Mouse (Mus musculus) cerebellum, postnatal 4 days (tissue): ENCODE data around the gene Klhdc7b.

Experiments
- DNase-seq, 2 experiments: peaks; one replicate each; pipeline ENCODE4 v3.0.0; 2022; ENCODE audit warnings: low spot score in 2 of 2, mixed read lengths in 1 of 2

Gene Klhdc7b

DNA sequence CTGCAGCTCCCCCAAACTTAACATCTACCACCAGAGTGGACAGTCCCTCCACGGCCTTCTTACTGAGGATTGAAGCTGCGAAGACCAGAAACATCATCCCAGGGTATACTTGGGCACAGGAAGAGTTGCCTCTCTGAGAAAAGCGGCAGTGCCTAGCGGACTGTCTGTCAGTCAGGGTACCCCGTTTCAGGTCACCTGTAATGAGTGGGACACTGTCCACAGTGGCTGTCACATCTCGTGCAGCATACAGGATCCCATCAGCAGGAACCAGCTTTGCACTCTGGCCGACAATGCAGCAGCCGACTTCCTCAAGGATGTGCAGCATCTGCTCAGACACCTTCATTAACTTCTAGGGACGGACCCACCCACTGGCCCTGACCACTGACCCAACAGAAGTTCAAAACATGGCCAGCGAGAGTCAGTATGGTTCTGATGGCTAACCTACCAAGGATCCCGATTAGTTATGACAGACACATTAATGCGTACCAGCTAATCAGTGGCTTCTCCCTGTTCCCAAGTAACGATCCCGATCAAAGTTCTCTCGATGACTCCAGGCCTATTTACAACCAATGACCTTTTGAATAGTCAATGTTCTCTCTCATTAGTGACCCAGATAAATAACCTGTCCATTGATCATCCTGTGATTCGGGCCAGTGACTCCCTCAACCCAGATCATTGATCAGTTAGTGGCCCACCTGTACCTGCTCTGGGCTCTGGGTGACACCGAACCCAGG is 9.7 kb upstream of the Klhdc7b start:
- DNase-seq = no peak

DNA sequence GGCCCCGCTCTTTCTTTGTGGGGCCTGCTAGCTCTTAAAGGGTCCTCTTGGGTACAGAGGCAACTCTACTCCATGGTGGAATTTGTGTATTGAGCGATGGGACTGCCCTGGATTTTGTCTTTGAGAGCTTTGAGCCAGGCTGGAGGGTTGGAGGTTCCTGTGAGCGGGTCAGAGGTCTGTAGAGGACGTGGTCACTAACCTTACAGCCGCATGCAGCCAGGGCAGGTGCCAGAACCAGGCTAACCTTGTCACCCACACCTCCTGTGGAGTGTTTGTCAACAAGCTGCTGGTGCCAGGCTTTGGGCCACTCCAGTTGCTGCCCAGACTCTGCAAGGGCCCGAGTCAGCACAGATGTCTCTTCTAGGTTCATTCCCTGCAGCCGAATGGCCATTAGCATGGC is 8.7 kb upstream of the Klhdc7b start:
- DNase-seq = no peak

DNA sequence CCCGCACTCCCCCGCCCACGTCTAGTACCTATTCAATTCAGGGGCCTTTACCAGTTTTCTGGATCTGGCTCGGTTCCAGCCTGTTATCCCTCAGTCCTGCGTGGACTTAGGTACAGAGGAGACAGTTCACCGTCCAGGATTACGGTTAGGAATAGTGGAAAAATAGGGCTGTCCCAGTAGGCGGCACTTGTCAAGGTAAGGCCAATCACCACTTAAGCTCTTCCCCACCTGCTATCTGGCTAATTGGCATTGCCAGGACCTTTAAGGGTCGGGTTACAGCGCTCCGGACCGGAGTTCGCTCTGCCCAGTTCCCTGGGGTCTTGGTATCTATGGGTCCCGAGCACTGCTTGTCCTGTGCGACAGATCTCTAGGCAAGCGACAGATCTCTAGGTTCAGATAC is 7.8 kb upstream of the Klhdc7b start, which contains the start of gene Tymp:
Gene Tymp, minus strand, starts transcription at position 83 of the 400 bp plus-strand sequence.
- DNase-seq = no peak

DNA sequence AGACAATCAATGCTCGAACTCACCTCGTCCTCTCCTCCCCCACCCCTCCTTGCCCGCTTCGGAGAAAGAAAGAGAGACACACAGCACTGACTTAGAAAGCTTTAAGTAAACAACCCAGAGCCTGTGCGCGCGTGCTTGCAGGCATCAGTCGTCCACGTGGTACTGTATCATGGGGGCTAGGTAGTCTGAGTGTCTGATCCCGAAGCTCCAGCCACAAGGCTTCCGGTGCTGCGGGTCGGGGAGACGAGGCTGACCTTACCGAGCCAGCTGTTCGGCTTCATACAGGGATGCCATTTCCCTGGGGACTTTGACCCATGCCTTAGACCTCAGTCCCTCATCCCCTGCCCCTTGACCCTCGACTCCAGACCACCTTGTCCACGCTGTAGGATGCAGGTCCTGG is 7.4 kb upstream of the Klhdc7b start:
- no peak for DNase-seq

DNA sequence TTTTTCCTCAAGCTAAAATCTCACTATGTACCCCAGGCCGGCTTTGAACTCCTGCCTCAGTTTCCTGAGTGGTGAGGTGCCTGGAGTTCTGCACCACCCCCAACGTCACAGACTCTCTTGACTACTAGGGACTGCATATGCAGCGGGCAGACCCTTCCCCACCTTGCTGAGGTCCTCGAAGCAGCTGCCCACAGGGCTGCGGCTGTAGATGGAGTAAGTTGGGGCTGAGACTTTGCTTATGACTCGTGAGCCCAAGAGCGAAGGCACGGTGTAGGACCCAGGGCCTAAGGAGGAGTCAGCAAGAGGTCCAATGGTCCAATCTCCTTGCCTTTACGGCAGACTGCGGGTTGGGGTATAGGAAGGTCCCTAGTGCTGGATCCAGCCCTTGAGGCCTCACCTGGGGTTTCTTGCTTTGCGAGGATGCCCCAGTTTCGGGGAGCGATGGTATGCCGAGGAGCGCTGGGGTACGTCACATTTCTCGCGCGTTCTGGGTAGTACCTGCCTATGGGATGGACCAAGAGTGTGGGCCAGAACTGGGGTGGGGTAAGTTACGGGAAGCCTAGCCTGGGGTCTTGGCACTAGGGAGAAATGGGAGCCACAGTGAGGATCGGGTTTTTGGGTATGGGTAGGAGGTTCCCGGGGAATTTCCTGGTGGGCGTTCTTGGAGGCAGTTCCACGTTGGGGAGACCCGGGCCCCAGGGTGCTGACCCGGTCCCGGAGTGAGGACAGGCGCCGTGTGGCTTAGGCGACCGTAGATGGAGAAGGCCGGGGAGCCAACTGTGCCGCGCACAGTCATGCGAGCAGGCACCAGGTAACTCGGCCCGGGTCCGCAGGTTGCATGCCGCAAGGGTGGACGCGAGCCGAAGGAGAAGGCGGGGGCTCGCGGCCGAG is 6.5 kb upstream of the Klhdc7b start:
- no peak for DNase-seq

DNA sequence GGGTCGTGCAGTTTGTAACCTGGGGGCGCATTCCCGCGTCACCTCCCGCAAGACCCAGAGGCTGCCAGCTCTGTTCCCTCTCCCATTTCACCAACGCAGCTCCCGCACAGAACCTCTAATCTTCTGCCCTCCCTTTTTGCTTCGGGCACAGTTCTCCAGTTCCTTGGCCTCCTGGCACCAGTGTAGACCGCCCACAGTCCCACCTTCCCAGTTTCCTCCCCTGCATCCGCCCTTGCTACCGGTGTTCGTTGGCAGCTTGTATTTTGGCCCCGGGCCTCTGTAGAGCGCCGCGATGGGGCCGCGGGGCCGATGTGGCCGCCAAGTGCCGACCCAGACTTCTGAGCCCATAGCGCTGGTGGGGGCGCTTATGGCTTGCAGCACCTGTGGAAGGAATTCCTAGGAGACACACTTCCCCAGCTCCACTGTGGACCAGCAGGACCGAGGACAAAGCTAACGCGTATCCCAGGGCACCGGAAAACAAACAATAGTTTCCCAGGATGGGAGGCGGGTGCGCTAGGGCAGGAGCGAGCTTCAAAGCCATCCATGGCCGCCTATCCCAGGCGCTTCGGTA is 5.8 kb upstream of the Klhdc7b start, which contains the start of gene Odf3b:
Gene Odf3b, minus strand, starts transcription at position 452 of the 571 bp plus-strand sequence.
- no peak for DNase-seq

DNA sequence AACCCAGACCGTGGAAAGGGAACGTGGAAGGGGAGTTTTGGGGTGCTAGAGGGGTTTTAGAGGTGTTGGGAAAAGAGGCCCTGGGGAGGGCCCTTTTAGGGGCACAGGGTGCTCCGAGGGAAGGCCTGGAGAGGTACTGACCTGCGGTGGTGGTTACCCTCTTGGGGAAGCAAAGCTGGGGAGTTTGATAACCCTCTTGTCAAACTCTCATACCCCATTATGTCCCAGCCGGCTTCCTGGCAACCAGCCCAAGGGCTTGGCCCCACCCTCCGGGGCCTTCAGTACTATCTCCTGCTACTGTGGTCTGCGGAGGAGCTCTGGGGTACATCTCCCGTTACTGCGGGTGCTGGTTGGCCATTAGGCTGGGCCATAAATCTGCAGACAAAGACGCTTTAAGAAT is 5.3 kb upstream of the Klhdc7b start:
- no peak for DNase-seq

DNA sequence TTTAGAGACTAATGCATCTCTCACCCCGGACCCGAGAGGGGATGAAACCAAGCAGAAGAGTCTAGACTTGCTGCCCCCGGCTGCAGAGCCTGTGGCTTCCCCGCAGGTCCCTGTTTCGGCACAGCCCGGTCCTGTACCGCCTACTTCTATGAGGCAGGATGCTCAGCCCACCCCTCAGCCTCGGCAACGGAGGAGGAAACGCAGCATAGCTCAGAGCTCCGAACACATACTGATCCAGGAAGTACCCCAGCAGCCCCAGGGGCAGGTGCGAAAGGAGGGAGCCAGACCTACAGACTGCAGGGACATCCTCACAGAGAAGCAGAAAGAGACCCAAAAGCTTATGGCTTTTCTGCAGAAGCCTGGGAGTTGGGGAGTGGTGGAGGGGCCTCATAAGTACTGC is 2.4 kb downstream of the Klhdc7b start:
- DNase-seq = no peak

DNA sequence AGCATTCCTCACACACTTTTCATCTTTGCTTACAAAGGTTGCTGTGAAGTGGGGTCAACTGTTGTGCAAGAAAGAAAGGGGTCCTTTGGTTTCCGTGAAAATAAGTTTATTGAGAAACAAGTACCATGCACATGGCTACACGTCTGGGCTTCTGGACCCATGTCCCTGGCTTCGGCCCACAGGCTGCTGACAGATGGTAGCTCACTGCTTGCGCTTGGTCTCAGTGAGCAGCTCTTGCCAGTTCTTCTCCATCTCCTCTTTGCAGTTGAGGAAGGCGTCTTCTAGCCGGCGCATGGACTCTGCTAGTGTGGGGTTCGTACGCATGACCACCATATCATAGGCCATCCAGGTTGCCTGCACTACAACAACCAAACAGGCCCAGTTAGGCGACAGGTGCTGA is 5.4 kb downstream of the Klhdc7b start:
- DNase-seq = no peak

DNA sequence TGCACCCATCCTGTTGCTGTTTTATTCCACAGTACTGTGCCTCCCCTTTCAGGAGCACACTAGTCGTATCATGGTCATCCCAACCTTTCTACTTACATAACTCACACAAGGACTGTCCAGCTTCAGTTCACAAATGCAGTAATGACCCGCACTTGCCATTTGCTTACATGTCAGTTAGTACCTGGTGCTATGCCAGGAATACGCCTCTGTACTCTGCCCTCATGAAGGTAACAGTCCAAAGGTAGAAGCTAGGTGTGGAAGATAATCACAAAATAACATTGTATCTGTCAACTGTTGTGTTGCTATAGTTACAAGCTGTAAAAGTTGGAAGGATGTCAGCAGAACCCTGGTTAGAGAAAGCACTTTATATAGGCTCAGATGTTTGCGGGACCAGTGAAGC is 12.2 kb downstream of the Klhdc7b start:
- no peak for DNase-seq

DNA sequence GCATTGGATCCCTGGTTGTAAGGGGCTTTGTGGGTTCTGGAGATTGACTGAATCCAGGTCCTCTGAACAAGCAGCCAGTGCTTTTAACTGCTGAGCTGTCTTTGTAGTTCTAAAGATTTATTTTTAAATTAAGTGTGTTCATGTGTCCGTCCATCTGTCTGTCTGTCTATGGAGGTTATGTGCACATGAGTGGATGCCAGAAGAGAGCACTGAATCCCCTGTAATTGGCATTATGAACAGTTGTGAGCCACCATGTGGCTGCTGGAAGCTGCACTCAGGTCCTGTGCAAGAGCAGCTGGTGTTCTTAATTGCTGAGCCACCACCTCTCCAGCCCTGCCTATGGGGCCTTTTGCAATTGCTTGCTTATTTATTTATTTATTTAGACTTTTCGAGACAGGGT is 13.4 kb downstream of the Klhdc7b start:
- no peak for DNase-seq

DNA sequence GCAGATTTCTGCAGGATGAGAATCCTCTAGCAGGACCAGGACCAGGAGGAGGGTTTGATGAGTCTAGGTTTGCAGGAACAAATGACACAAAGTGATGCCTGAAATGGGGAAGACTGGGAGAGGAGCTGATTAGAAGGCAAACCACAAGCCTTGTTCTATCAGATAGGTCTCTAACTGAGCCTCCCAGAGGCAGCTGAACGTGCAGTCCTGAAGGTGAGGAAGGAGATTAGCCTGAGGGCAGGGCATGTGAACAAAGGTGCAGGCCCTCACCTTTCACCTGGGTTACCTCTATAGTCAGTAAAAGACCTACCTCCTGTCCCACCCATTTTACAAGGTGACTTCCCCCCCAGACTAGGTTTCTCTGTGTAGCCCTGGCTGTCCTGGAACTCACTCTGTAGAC is 15.0 kb downstream of the Klhdc7b start:
- no peak for DNase-seq

DNA sequence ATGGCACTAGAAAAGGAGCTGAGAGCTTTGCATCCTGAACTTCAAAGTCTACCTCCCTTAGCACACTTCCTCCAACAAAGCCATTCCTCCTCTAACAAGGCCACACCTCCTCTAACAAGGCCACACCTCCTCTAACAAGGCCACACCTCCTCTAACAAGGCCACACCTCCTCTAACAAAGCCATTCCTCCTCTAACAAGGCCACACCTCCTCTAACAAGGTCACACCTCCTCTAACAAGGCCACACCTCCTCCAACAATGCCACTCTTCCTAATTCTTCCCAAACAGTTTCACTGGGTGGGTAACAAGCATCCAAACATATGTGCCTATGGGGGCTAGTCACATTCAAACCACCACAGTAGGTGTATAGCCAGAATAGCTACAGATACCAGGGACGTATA is 17.8 kb downstream of the Klhdc7b start:
- DNase-seq = no peak

DNA sequence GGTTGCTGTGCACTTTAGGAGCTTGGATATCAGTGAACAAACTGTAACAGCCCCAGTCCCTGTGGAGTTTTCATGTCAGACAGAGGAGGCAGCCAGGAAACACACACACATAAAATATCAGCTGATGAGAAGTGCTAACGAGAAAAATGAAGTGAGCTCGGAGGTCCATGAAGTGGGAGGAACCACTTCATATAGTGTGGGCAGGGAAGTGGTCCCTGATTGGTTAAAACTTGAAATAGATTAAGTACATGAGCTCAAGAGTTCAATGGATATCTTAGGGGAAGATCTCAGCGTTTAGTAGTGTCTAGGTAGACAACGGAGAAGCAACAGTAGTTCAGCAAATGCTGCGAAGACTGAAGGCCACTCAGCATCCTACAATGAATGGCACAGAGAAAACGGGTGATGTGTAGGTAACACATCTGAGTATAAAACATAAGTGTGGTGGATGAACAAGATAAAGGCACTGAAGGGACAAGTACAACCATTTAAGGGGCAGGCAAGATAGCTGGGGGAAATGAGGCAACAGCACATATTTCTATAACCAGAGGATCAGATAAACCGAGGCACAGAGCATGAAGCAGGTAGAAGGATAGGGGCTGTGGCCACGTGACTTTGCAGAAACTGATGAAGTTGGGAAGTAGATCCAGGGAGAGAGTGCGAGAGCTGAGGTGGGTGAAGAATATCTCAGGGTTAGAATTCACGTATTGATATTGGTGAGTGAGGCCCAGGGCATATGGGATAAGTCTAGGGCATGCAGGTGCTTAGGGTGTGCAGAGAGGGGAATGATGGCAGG is 20.3 kb downstream of the Klhdc7b start:
- DNase-seq = no peak

DNA sequence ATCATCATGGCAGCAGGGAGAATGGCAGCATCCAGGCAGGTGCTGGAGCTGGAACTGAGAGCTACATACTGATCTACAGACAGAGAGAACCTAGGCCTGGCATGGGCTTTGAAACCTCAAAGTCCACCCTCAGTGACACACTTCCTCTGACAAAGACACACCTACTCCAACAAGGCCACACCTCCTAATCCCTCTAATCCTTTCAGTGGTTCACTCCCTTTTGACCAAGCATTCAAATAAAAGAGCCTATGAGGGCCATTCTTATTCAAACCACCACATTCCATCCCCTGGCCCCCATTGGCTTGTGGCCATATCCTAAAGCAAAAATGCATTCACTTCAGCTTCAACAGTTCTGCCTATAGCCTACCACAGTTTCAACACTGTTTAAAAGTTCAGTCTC is 22.0 kb downstream of the Klhdc7b start:
- DNase-seq = no peak

DNA sequence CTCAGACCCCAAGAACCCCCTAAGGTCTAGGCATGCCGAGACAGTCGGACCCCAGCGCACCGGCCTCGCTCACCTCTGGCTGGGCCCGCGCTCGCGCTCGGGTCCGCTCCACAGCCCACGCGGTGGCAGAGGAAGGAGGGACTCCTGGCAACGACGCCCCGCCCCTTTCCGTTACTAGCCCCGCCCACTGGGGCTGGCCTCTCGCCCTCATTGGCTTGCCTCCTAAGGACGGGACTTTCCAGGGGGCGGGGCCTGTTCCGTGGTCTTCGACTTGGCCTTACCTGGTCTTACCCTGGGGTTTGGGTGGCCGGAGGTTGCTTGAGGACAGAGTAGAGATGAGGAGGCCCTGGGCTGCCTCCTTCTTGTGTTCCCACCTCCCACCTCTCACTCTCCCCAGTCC is 25.4 kb downstream of the Klhdc7b start, which contains the start of gene Syce3:
Gene Syce3, minus strand, starts transcription at position 386 of the 400 bp plus-strand sequence.
- DNase-seq = no peak

DNA sequence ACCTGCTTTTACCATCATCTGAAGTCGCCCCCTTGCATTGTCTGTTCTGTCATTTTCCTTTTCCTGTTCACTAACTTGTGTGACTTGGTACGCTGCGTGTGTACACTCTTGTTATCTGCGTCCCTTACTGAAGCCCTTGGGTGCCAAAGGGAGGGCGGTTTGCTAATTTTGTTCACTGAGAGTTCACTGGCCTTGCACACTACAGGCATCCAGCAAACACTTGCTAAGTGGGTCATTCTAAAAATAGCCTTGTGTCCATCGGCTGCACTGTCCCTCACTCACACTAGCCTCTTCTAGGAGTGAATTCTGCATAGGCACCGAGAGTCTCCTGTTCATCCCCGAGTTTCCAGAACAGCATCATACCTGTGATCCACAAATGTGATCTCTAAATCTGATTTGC is 30.6 kb downstream of the Klhdc7b start:
- DNase-seq = no peak

DNA sequence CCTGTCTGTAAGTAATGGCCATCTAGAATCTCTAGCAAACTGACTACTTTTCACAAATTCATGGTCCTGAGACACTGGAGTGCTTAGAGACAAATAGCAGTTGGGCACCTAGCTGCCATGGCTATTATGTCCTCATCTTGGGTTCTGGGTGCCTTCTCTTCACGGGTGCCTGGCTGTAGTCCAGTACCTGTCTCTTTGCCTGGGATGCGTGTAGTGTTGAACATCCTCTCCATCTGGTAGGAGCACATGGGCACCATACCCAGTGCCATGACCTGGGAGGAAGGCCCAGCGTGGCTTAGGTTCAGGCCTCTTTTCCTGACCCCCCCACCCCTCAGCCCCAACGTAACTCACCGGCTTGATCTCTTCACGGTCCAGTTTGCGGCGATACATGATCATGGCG is 37.2 kb downstream of the Klhdc7b start:
- DNase-seq = no peak

DNA sequence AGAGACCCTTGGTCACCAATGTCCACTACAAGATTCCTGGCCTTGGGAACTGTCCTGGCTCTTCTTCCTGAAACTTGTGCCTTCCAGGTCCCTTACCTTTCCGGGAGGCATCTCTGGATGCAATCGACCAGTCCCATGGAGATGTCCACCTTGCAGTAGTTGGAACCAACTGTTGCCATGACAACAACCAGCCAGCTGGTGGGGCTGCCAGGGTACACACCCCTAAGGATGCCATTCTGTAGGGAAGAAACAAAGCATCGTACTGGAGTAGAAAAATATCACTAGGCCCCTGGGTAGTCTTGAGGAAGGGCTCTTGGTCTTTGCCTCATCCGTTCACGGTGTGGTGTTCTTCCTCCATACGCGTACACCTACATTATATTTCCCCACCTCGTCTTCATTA is 39.9 kb downstream of the Klhdc7b start:
- no peak for DNase-seq

DNA sequence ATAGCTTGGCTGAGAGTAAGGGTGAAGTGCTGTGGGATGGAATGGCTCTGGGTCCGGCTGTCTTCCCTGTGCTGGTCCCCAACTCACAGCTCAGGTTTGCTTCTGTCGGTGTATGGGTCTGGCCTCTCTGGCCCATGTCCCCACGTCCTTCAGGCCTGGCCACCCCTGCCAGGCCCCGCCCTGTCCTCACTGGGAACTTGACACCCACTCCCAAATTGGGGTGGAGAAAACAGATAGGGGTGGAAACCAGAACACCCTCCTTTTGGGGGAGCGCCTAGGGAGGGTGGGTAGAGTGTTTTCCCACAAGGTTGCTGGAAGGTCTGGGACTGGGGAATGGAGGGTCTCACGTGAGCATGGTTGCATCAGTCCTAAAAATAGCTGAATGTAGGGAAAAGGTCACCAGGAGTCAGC is 41.0 kb downstream of the Klhdc7b start, which contains the start of gene Cpt1b:
Gene Cpt1b, minus strand, starts transcription at position 153 of the 411 bp plus-strand sequence.
- no peak for DNase-seq

DNA sequence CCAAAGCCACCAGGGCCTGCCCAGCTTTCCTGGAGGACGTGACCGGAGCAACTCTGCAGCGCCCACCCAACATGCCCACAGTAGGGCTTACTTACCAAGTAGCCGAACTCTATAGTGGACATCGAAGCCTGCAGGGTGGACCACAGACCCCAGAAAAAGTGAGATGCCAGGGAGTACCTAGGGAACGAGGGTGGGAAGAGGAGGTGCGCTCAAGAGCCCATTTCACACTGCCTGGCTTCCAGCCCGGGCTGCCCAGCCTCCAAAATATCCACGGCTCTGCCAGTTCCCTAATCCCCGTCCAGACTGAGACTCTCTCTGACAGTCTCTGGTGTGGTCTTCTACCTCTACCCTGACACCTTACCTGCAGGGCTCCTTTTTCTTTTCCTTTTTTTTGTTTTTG is 42.0 kb downstream of the Klhdc7b start:
- no peak for DNase-seq
